Mouse (Mus musculus) hematopoietic stem cell, adult 5-6 weeks (primary cell): ENCODE results near the gene Smurf1. TPM values are rescaled to one million over a fixed set of nuclear protein-coding genes. Genes with fewer than 3 reads are reported as not detected.

Source experiments
- ATAC-seq, 2 experiments: fragments of 125-278 bp in 1 of 2; replicated peaks in 1 of 2; 2 replicates each; pipeline ENCODE4 v1.8.0; 2016 to 2017; ENCODE audit warnings: inconsistent platforms in 2 of 2, mild to moderate bottlenecking in 2 of 2, moderate number of reproducible peaks in 2 of 2, low read depth in 1 of 2, moderate TSS enrichment in 1 of 2; ENCODE audit not compliant: low FRiP score in 2 of 2, poor library complexity in 2 of 2, severe bottlenecking in 2 of 2, insufficient read depth in 1 of 2, low TSS enrichment in 1 of 2
- total RNA-seq: library from RNA; stranded (forward); fragments of 172-1452, 232-1000 nt; gene quantifications from 2 replicates; pipeline ENCODE4 v1.2.3, GENCODE M21; 2017

Gene Smurf1
- total RNA-seq, 1 experiment from 2014 or later = 10.4 TPM

- ATAC-seq = no peak
These were observed 33.8 kb downstream of the Smurf1 start for GRCm38 (mm10) chr5:144931841-144932240.

- ATAC-seq = no peak
These were observed 36.6 kb downstream of the Smurf1 start for GRCm38 (mm10) chr5:144928856-144929713.

- no peak for ATAC-seq
These were observed 39.4 kb downstream of the Smurf1 start for GRCm38 (mm10) chr5:144926275-144926674.

- no peak for ATAC-seq
These were observed 42.3 kb downstream of the Smurf1 start for GRCm38 (mm10) chr5:144923351-144923750.

- no peak for ATAC-seq
These were observed 45.9 kb downstream of the Smurf1 start for GRCm38 (mm10) chr5:144919790-144920189.

GRCm38 (mm10) chr5:144919194-144919593 lies 46.5 kb downstream of the Smurf1 start:
- ATAC-seq = no peak

- ATAC-seq = no peak
These were observed 47.4 kb downstream of the Smurf1 start for GRCm38 (mm10) chr5:144918204-144918603.

GRCm38 (mm10) chr5:144917172-144917571 lies 48.5 kb downstream of the Smurf1 start:
- no peak for ATAC-seq

- ATAC-seq = no peak
These were observed 49.8 kb downstream of the Smurf1 start for GRCm38 (mm10) chr5:144915828-144916227.

- no peak for ATAC-seq
These were observed 51.2 kb downstream of the Smurf1 start for GRCm38 (mm10) chr5:144914433-144914906.

GRCm38 (mm10) chr5:144913923-144914322 lies 51.7 kb downstream of the Smurf1 start:
- no peak for ATAC-seq

- ATAC-seq = no peak
These were observed 52.3 kb downstream of the Smurf1 start for GRCm38 (mm10) chr5:144913361-144913760.

- ATAC-seq = no peak
These were observed 52.9 kb downstream of the Smurf1 start for GRCm38 (mm10) chr5:144912519-144913310.

GRCm38 (mm10) chr5:144909521-144909920 lies 56.1 kb downstream of the Smurf1 start:
- no peak for ATAC-seq

GRCm38 (mm10) chr5:144907591-144907990 lies 58.1 kb downstream of the Smurf1 start:
- ATAC-seq = peak in 1 of 2 experiments; percentile 22; a peak in 1 of 4 replicates

- ATAC-seq = no peak
These were observed 61.1 kb downstream of the Smurf1 start for GRCm38 (mm10) chr5:144904356-144905134.

GRCm38 (mm10) chr5:144901791-144902190 lies 63.9 kb downstream of the Smurf1 start:
- no peak for ATAC-seq
